Mouse (Mus musculus) thymus, postnatal 36 days (tissue): Measurements from ENCODE around the gene Hspa12a.

Experiments used
- DNase-seq, 2 experiments: peaks; one replicate each; pipeline ENCODE4 v3.0.0; 2022; ENCODE audit warnings: mixed read lengths in 2 of 2

Hspa12a gene

GRCm38 (mm10) chr19:58818571-58819415 lies 124.7 kb downstream of the Hspa12a start:
- DNase-seq, result peak in 1 of 2 experiments; percentile 13

GRCm38 (mm10) chr19:58817398-58817797 lies 126.1 kb downstream of the Hspa12a start:
- DNase-seq, result no peak

- DNase-seq, result no peak
Observed at GRCm38 (mm10) chr19:58816453-58817041, 126.9 kb downstream of the Hspa12a start.

GRCm38 (mm10) chr19:58815179-58815922 lies 128.1 kb downstream of the Hspa12a start:
- DNase-seq, result no peak

- DNase-seq, result no peak
Observed at GRCm38 (mm10) chr19:58810536-58810935, 132.9 kb downstream of the Hspa12a start.

GRCm38 (mm10) chr19:58808864-58809263 lies 134.6 kb downstream of the Hspa12a start:
- DNase-seq, result no peak

- peak; percentile 28 to 32 for DNase-seq
Observed at GRCm38 (mm10) chr19:58806364-58806763, 137.1 kb downstream of the Hspa12a start.

GRCm38 (mm10) chr19:58805191-58805779 lies 138.2 kb downstream of the Hspa12a start:
- no peak for DNase-seq

- no peak for DNase-seq
Observed at GRCm38 (mm10) chr19:58795114-58795669, 148.3 kb downstream of the Hspa12a start.

- DNase-seq, result no peak
Observed at GRCm38 (mm10) chr19:58794284-58794683, 149.2 kb downstream of the Hspa12a start, which contains the start of gene 1700019N19Rik. TSS of gene 1700019N19Rik (minus strand) at chr19:58794461.

GRCm38 (mm10) chr19:58789194-58789593 lies 154.3 kb downstream of the Hspa12a start:
- DNase-seq, result no peak

GRCm38 (mm10) chr19:58783938-58784337 lies 159.5 kb downstream of the Hspa12a start:
- DNase-seq, result no peak

- no peak for DNase-seq
Observed at GRCm38 (mm10) chr19:58781566-58781965, 161.9 kb downstream of the Hspa12a start.

- no peak for DNase-seq
Observed at GRCm38 (mm10) chr19:58776461-58776860, 167.0 kb downstream of the Hspa12a start.

- no peak for DNase-seq
Observed at GRCm38 (mm10) chr19:58767329-58767728, 176.1 kb downstream of the Hspa12a start.

- DNase-seq, result no peak
Observed at GRCm38 (mm10) chr19:58762848-58763541, 180.5 kb downstream of the Hspa12a start.

- no peak for DNase-seq
Observed at GRCm38 (mm10) chr19:58762316-58762715, 181.1 kb downstream of the Hspa12a start.

GRCm38 (mm10) chr19:58759423-58759822 lies 184.0 kb downstream of the Hspa12a start, which contains the start of gene Pnliprp2:
TSS of gene Pnliprp2 (plus strand) at chr19:58759719.
- peak in 1 of 2 experiments; percentile 7 for DNase-seq

- DNase-seq, result no peak
Observed at GRCm38 (mm10) chr19:58758871-58759270, 184.6 kb downstream of the Hspa12a start.

- no peak for DNase-seq
Observed at GRCm38 (mm10) chr19:58751504-58751903, 191.9 kb downstream of the Hspa12a start.

GRCm38 (mm10) chr19:58750822-58751221 lies 192.6 kb downstream of the Hspa12a start:
- no peak for DNase-seq

- DNase-seq, result no peak
Observed at GRCm38 (mm10) chr19:58747498-58748000, 195.9 kb downstream of the Hspa12a start.
